Mouse (Mus musculus) liver, embryonic 13.5 days (tissue): ENCODE results near the gene Atp2c2. TPM values are rescaled to one million over a fixed set of nuclear protein-coding genes. Genes with fewer than 3 reads are reported as not detected.

ENCODE experiments used
- ATAC-seq: fragments of 200-750 bp; cut with Nextera tagmentation; 2 replicates; pipeline ENCODE4 v1.8.0; 2017; ENCODE audit warnings: low read depth, mild to moderate bottlenecking, moderate number of reproducible peaks, moderate library complexity
- DNase-seq: peaks from one replicate; pipeline ENCODE4 v3.0.0; 2022
- H3K27ac ChIP-seq: fragments of 300-500 bp; sonication (generic); 2 replicates; pipeline ENCODE4 v1.5.1; 2015; ENCODE audit warnings: moderate library complexity, mild to moderate bottlenecking, inconsistent platforms
- H3K27me3 ChIP-seq: fragments of 300-500 bp; sonication (generic); 2 replicates; pipeline ENCODE4 v1.6.1; 2015; ENCODE audit warnings: mild to moderate bottlenecking, inconsistent platforms
- H3K36me3 ChIP-seq: fragments of 300-500 bp; sonication (generic); 2 replicates; pipeline ENCODE4 v1.6.1; 2015; ENCODE audit warnings: mild to moderate bottlenecking, inconsistent platforms
- H3K4me1 ChIP-seq: fragments of 300-500 bp; sonication (generic); replicated peaks from 2 replicates; pipeline ENCODE4 v1.6.1; 2015; ENCODE audit warnings: inconsistent platforms
- H3K4me2 ChIP-seq: fragments of 300-500 bp; sonication (generic); 2 replicates; pipeline ENCODE4 v1.6.1; 2015; ENCODE audit warnings: inconsistent platforms, mild to moderate bottlenecking, moderate library complexity
- H3K4me3 ChIP-seq: fragments of 300-500 bp; sonication (generic); replicated peaks from 2 replicates; pipeline ENCODE4 v1.5.1; 2015; ENCODE audit warnings: mild to moderate bottlenecking, inconsistent platforms
- H3K9ac ChIP-seq: fragments of 300-500 bp; sonication (generic); 2 replicates; pipeline ENCODE4 v1.6.1; 2015; ENCODE audit warnings: mild to moderate bottlenecking, inconsistent platforms
- H3K9me3 ChIP-seq: fragments of 300-500 bp; sonication (generic); replicated peaks from 2 replicates; pipeline ENCODE4 v1.6.1; 2016; ENCODE audit warnings: inconsistent platforms
- WGBS: fragments of 180-500 bp; shearing (Covaris S2); methylation state at CpG from one replicate; pipeline ENCODE4 v1.1.7; 2015; ENCODE audit not compliant: insufficient replicate concordance; 5-methylcytosine and 5-hydroxymethylcytosine counted together
- polyA plus RNA-seq: library from polyadenylated mRNA; unstranded; fragments of >200 nt; fragmentation: Nextera tagmentation; extraction: Ambion mirVana; gene quantifications from 2 replicates; pipeline ENCODE4 v1.2.1, GENCODE M21; 2015

The Atp2c2 gene
- polyA plus RNA-seq, 1 experiment from 2014 or later, result 0.07 TPM

- H3K9ac ChIP-seq, result no peak overlapping the region
- no peak overlapping the region for H3K4me3 ChIP-seq
- H3K9me3 ChIP-seq, result no peaks in the 10 kb centered on the region
- no peak overlapping the region for H3K4me2 ChIP-seq
- H3K36me3 ChIP-seq, result no peaks in the 10 kb centered on the region
- no peak overlapping the region for H3K27ac ChIP-seq
- DNase-seq (no peak), ATAC-seq (no peak)
- H3K27me3 ChIP-seq, result peaks cover 31% of the 10 kb centered on the region
- peaks cover 6% of the 10 kb centered on the region; the same call in 1 of the 2 replicates for H3K4me1 ChIP-seq
- 46% methylated on average over 16 of the region's 16 CpGs for WGBS
Observed at GRCm38 (mm10) chr8:119670419-119671091, 29.3 kb upstream of the Atp2c2 start.

- DNase-seq, result no peak
Observed at GRCm38 (mm10) chr8:119673976-119674555, 25.7 kb upstream of the Atp2c2 start.

GRCm38 (mm10) chr8:119675457-119675856, 24.4 kb upstream of the Atp2c2 start:
- DNase-seq (no peak), ATAC-seq (no peak)
- no peak overlapping the region for H3K27ac ChIP-seq
- 77% methylated on average over 5 of the region's 5 CpGs for WGBS
- H3K4me3 ChIP-seq, result no peak overlapping the region
- H3K4me1 ChIP-seq, result peaks cover 13% of the 10 kb centered on the region
- H3K9me3 ChIP-seq, result no peaks in the 10 kb centered on the region
- 0 out of 2 replicates have a peak, but pooled peaks cover 7% of the 10 kb centered on the region for H3K27me3 ChIP-seq
- H3K9ac ChIP-seq, result no peak overlapping the region
- no peaks in the 10 kb centered on the region for H3K36me3 ChIP-seq
- H3K4me2 ChIP-seq, result no peak overlapping the region

More at GRCm38 (mm10) chr8:119673976-119674555, 25.7 kb upstream of the Atp2c2 start:
- Histone ChIP-seq H3K4me1 (peaks cover 13% of the 10 kb centered on the region), H3K27me3 (0 out of 2 replicates have a peak, but pooled peaks cover 7% of the 10 kb centered on the region), H3K9ac (no peak overlapping the region), H3K27ac (no peak overlapping the region), H3K4me2 (no peak overlapping the region), H3K4me3 (no peak overlapping the region), H3K36me3 (no peaks in the 10 kb centered on the region), H3K9me3 (no peaks in the 10 kb centered on the region)
- WGBS, result 62% methylated on average over 10 of the region's 11 CpGs
- no peak for ATAC-seq

DNA sequence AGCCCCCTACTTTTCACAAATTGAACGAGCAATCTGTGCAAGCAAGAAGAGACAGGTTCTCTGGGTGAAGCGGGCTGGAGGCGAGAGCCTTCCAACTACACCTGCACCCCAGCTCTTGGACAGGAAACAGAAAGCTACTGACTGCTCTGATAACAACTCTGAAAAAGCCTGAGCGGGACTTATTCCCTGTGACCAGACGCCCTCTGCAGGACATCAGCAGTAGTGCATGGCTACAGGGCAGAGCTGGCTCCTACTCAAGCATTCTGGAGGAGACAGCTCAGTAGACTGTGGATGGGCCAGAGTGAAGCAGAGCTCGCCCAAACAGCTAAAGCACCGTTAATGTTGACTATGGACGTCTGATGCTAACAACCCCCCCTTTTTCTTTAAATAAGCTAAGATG, 23.4 kb upstream of the Atp2c2 start:
- Histone ChIP-seq H3K9ac (no peak overlapping the region), H3K4me3 (no peak overlapping the region), H3K4me2 (no peak overlapping the region), H3K4me1 (peaks cover 7% of the 10 kb centered on the region), H3K27me3 (0 out of 2 replicates have a peak, but pooled peaks cover 10% of the 10 kb centered on the region), H3K36me3 (no peaks in the 10 kb centered on the region), H3K9me3 (no peaks in the 10 kb centered on the region), H3K27ac (no peak overlapping the region)
- peak; percentile 62 for DNase-seq
- ATAC-seq, result no peak
- 4% methylated on average over 8 of the region's 8 CpGs for WGBS

- Histone ChIP-seq H3K27me3 (0 out of 2 replicates have a peak, but pooled peaks cover 10% of the 10 kb centered on the region), H3K4me2 (peak overlapping the region; percentile 55), H3K36me3 (no peaks in the 10 kb centered on the region), H3K4me3 (peak overlapping the region; percentile 26), H3K9me3 (no peaks in the 10 kb centered on the region), H3K9ac (no peak overlapping the region), H3K27ac (no peak overlapping the region), H3K4me1 (peaks cover 7% of the 10 kb centered on the region)
- DNase-seq, result peak; percentile 33
- 8% methylated on average over 18 of the region's 18 CpGs for WGBS
- peak; percentile 49; the same call in 1 of the 2 replicates for ATAC-seq
Observed at GRCm38 (mm10) chr8:119678138-119678843, 21.5 kb upstream of the Atp2c2 start.

DNA sequence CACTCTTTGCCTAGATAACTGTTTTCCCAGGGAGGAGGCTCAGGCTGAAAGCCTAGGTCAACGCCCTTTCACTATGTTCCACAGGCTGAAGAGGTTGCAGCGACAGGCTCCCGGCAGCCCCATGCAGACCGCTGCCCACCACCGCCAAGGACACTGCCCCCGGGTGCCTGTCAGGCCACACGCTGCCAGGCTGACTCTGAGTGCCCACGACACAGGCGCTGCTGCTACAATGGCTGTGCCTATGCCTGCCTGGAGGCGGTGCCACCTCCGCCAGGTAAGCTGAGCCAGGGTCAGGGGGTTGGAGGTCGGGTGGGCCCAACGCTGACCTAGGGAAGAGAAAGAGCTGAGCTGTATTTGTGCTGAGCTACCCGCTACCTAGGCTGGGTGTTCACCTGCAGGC, 20.6 kb upstream of the Atp2c2 start:
- H3K27ac ChIP-seq, result no peak overlapping the region
- WGBS, result 62% methylated on average over 14 of the region's 14 CpGs
- H3K27me3 ChIP-seq, result 0 out of 2 replicates have a peak, but pooled peaks cover 10% of the 10 kb centered on the region
- no peak overlapping the region for H3K4me3 ChIP-seq
- DNase-seq (no peak), ATAC-seq (no peak)
- H3K4me1 ChIP-seq, result peaks cover 7% of the 10 kb centered on the region
- no peak overlapping the region for H3K9ac ChIP-seq
- no peak overlapping the region for H3K4me2 ChIP-seq
- H3K9me3 ChIP-seq, result no peaks in the 10 kb centered on the region
- no peaks in the 10 kb centered on the region for H3K36me3 ChIP-seq

DNA sequence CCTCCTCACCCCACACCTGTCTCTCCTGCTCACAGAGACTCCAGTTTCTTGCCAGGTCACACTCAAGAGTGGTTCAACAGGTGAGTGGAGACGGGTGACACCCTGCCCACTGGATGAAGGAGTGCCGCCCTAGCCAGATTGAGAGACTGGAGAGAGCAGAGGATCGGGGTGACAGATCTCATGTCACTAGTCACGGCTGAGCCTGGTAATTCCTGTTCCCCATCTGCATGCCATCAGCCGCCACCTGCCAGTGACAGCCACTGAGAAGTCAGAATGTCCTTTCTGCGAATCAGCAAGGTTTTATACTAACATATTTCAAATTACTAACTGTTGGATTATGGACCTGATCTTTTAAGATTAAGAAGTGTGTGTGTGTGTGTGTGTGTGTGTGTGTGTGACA, 9.2 kb upstream of the Atp2c2 start:
- 61% methylated on average over 6 of the region's 6 CpGs for WGBS
- no peak overlapping the region for H3K4me2 ChIP-seq
- no peaks in the 10 kb centered on the region for H3K9me3 ChIP-seq
- H3K27ac ChIP-seq, result no peak overlapping the region
- peaks cover 6% of the 10 kb centered on the region; the same call in 1 of the 2 replicates for H3K27me3 ChIP-seq
- H3K36me3 ChIP-seq, result no peaks in the 10 kb centered on the region
- ATAC-seq (no peak), DNase-seq (no peak)
- H3K9ac ChIP-seq, result no peak overlapping the region
- H3K4me3 ChIP-seq, result no peak overlapping the region
- no peaks in the 10 kb centered on the region; the same call in 1 of the 2 replicates for H3K4me1 ChIP-seq

- WGBS, result 36% methylated on average over 4 of the region's 4 CpGs
- DNase-seq, result no peak
- H3K27me3 ChIP-seq, result peaks cover 10% of the 10 kb centered on the region; the same call in 1 of the 2 replicates
- no peak; the same call in 1 of the 2 replicates for ATAC-seq
- H3K36me3 ChIP-seq, result no peaks in the 10 kb centered on the region
- H3K4me3 ChIP-seq, result no peak overlapping the region
- H3K9me3 ChIP-seq, result no peaks in the 10 kb centered on the region
- H3K4me1 ChIP-seq, result no peaks in the 10 kb centered on the region; the same call in 1 of the 2 replicates
- no peak overlapping the region for H3K27ac ChIP-seq
- H3K4me2 ChIP-seq, result no peak overlapping the region
- no peak overlapping the region for H3K9ac ChIP-seq
Observed at GRCm38 (mm10) chr8:119691989-119692388, 7.8 kb upstream of the Atp2c2 start.

DNA sequence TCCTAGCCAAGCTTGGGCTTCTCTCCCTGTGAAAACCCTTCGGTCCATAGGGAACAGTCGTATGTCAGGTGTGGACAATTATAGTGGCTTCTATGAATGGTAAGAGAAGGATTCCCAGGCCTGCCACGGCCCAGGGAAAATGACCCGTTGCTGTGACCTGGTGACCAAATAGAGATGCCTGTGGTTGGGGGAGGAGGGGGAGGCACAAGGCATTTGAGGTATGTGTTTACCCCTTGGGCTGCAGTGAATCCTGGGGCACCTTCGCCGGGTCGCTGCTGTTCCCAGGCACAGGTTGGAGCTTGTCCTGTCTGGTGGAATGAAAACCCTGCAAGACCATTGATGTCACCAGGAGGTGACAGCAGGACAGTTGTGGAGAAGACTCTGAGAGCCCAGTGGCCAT, 5.1 kb upstream of the Atp2c2 start:
- Histone ChIP-seq H3K9ac (no peak overlapping the region), H3K9me3 (no peaks in the 10 kb centered on the region), H3K27ac (no peak overlapping the region), H3K4me3 (no peak overlapping the region), H3K4me2 (no peak overlapping the region), H3K36me3 (no peaks in the 10 kb centered on the region), H3K27me3 (peaks cover 37% of the 10 kb centered on the region), H3K4me1 (peaks cover 10% of the 10 kb centered on the region)
- WGBS, result 61% methylated on average over 7 of the region's 7 CpGs
- no peak for ATAC-seq
- no peak for DNase-seq

DNA sequence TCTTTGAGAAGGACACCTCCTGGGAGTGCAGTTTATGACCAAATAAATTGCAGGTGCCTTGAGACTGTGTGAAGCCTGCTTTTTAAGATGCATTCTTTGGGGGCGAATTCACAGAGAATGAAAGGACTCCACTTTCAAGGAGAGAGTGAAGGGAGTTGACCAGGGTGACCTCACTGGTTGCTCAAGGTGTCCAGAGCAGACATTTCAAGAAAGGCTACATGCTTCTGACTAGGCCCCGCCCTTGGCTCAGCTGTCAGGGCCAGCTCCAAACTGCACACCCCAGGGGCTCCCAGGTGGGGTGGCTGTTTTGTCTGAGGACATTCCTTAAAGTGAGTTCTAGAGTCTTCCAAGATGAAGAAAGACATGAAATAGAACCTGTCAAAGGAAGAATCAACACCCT, 2.6 kb upstream of the Atp2c2 start:
- no peak for ATAC-seq
- no peaks in the 10 kb centered on the region for H3K36me3 ChIP-seq
- peaks cover 62% of the 10 kb centered on the region for H3K27me3 ChIP-seq
- no peaks in the 10 kb centered on the region for H3K9me3 ChIP-seq
- peaks cover 17% of the 10 kb centered on the region for H3K4me1 ChIP-seq
- no peak overlapping the region for H3K27ac ChIP-seq
- H3K4me2 ChIP-seq, result no peak overlapping the region
- no peak for DNase-seq
- no peak overlapping the region for H3K9ac ChIP-seq
- WGBS, result 61% methylated on average over 2 of the region's 2 CpGs
- H3K4me3 ChIP-seq, result no peak overlapping the region

DNA sequence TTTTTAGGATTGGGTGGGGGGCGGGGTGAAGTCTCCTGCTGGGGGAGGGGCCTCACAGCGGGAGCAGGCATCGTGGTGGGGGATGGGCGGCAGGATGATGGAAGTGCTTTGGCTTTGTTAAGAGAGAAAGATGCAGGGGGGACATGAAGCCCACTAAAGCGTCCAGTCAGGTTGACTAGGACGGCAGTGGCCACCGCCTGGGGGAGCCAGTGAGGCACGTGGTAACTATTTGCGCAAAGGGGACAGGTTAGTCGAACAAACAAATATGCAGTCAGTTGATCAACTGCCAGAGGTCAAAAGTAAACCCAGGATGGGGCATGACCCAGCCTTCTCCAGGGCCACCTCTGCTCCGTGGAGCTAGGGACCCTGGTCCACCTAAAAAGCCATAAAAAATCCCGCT, 849 bp upstream of the Atp2c2 start:
- no peaks in the 10 kb centered on the region for H3K9me3 ChIP-seq
- H3K9ac ChIP-seq, result no peak overlapping the region
- 2% methylated on average over 12 of the region's 12 CpGs for WGBS
- ATAC-seq (peak; percentile 54; the same call in 1 of the 2 replicates), DNase-seq (no peak)
- H3K27ac ChIP-seq, result no peak overlapping the region
- no peaks in the 10 kb centered on the region for H3K36me3 ChIP-seq
- H3K4me3 ChIP-seq, result no peak overlapping the region
- peak overlapping the region; percentile 45 for H3K4me2 ChIP-seq
- peaks cover 74% of the 10 kb centered on the region for H3K27me3 ChIP-seq
- peaks cover 17% of the 10 kb centered on the region for H3K4me1 ChIP-seq
